Comparison of ENCODE assay signal across 11 mouse cellular contexts in genomic region chr5:104115890-104116289, GRCm38 (mm10). TPM values are rescaled to one million over a fixed set of nuclear protein-coding genes. Genes with fewer than 3 reads are reported as not detected.
DNase-seq lines count a peak whose midpoint lies in the region; ATAC-seq lines count a peak whose summit lies in the region.
"Had no signal": no experiment of that assay in that cellular context is flagged by ENCODE, and none has a peak within 500 bp of the region (broad histone marks: within the 10 kb centered on the region; RNA-seq: fewer than 3 reads in every experiment).

No protein-coding gene starts in this region.

- H3K9ac ChIP-seq in embryonic facial prominence, embryonic 13.5 days = no peak overlapping the region
- H3K9ac ChIP-seq in limb, embryonic 15.5 days = no peak overlapping the region
- H3K9ac ChIP-seq in intestine, embryonic 14.5 days (ENCODE audit: low read length) = no peak overlapping the region
- no peak overlapping the region for H3K9ac ChIP-seq in neural tube, embryonic 14.5 days (replicated peaks; ENCODE audit: low read depth, low read length)
- H3K9ac ChIP-seq: forebrain, embryonic 12.5 days had no signal

- H3K27me3 ChIP-seq in embryonic facial prominence, embryonic 13.5 days = no peaks in the 10 kb centered on the region
- no peaks in the 10 kb centered on the region for H3K27me3 ChIP-seq in embryonic facial prominence, embryonic 10.5 days (replicated peaks; ENCODE audit: low read depth, poor library complexity, severe bottlenecking)
- H3K27me3 ChIP-seq in limb, embryonic 15.5 days = no peaks in the 10 kb centered on the region
- no peaks in the 10 kb centered on the region for H3K27me3 ChIP-seq in limb, embryonic 10.5 days (ENCODE audit: low read depth, poor library complexity, severe bottlenecking)
- no peaks in the 10 kb centered on the region for H3K27me3 ChIP-seq in intestine, embryonic 14.5 days (replicated peaks; ENCODE audit: control insufficient read depth, insufficient read depth, low read length)
- H3K27me3 ChIP-seq in neural tube, embryonic 14.5 days (ENCODE audit: control insufficient read depth, insufficient read depth, low read length) = no peaks in the 10 kb centered on the region

- H3K36me3 ChIP-seq in embryonic facial prominence, embryonic 13.5 days = no peaks in the 10 kb centered on the region
- H3K36me3 ChIP-seq in embryonic facial prominence, embryonic 10.5 days (replicated peaks) = no peaks in the 10 kb centered on the region
- H3K36me3 ChIP-seq in limb, embryonic 15.5 days = no peaks in the 10 kb centered on the region
- no peaks in the 10 kb centered on the region for H3K36me3 ChIP-seq in limb, embryonic 10.5 days
- no peaks in the 10 kb centered on the region for H3K36me3 ChIP-seq in intestine, embryonic 14.5 days (ENCODE audit: control insufficient read depth, insufficient read depth, low read length)
- H3K36me3 ChIP-seq in neural tube, embryonic 14.5 days (ENCODE audit: control insufficient read depth, insufficient read depth, low read length) = no peaks in the 10 kb centered on the region
- H3K36me3 ChIP-seq: forebrain, embryonic 12.5 days had no signal

- no peak for ATAC-seq in embryonic facial prominence, embryonic 13.5 days (ENCODE audit: insufficient number of reproducible peaks, insufficient read depth, low FRiP score, low TSS enrichment, low read depth)
- no peak for ATAC-seq in limb, embryonic 15.5 days (ENCODE audit: insufficient number of reproducible peaks, low FRiP score, low TSS enrichment, low read depth)
- ATAC-seq in intestine, embryonic 14.5 days (replicated peaks; ENCODE audit: low FRiP score, low TSS enrichment, low read depth) = no peak
- ATAC-seq in neural tube, embryonic 14.5 days (ENCODE audit: low read depth) = no peak
- no peak for ATAC-seq in erythroid progenitor cell, adult 5-6 weeks (replicated peaks; ENCODE audit: low FRiP score, poor library complexity, severe bottlenecking)

- H3K4me3 ChIP-seq in embryonic facial prominence, embryonic 13.5 days = no peak overlapping the region
- H3K4me3 ChIP-seq in embryonic facial prominence, embryonic 10.5 days = no peak overlapping the region
- no peak overlapping the region for H3K4me3 ChIP-seq in limb, embryonic 15.5 days
- no peak overlapping the region for H3K4me3 ChIP-seq in limb, embryonic 10.5 days
- no peak overlapping the region for H3K4me3 ChIP-seq in intestine, embryonic 14.5 days (ENCODE audit: low read depth, low read length)
- H3K4me3 ChIP-seq in neural tube, embryonic 14.5 days (ENCODE audit: low read depth, low read length) = no peak overlapping the region
- H3K4me3 ChIP-seq: forebrain, embryonic 12.5 days had no signal

- H3K4me2 ChIP-seq in embryonic facial prominence, embryonic 13.5 days = no peak overlapping the region
- no peak overlapping the region for H3K4me2 ChIP-seq in limb, embryonic 15.5 days
- H3K4me2 ChIP-seq in intestine, embryonic 14.5 days (ENCODE audit: low read length) = no peak overlapping the region
- H3K4me2 ChIP-seq in neural tube, embryonic 14.5 days (ENCODE audit: low read depth, low read length) = no peak overlapping the region
- H3K4me2 ChIP-seq: forebrain, embryonic 12.5 days had no signal

- 80% methylated on average over 4 of the region's 4 CpGs for WGBS in embryonic facial prominence, embryonic 13.5 days
- 95% methylated on average over 4 of the region's 4 CpGs for WGBS in embryonic facial prominence, embryonic 10.5 days
- WGBS in limb, embryonic 15.5 days = 66% methylated on average over 4 of the region's 4 CpGs
- 89% methylated on average over 4 of the region's 4 CpGs for WGBS in limb, embryonic 10.5 days
- 64% methylated on average over 4 of the region's 4 CpGs for whole genome bisulfite sequencing in intestine, embryonic 14.5 days
- WGBS in neural tube, embryonic 14.5 days = 71% methylated on average over 4 of the region's 4 CpGs

- no peaks in the 10 kb centered on the region for H3K9me3 ChIP-seq in embryonic facial prominence, embryonic 13.5 days
- H3K9me3 ChIP-seq in embryonic facial prominence, embryonic 10.5 days = no peaks in the 10 kb centered on the region
- no peaks in the 10 kb centered on the region for H3K9me3 ChIP-seq in limb, embryonic 15.5 days
- no peaks in the 10 kb centered on the region for H3K9me3 ChIP-seq in limb, embryonic 10.5 days (replicated peaks)
- no peaks in the 10 kb centered on the region for H3K9me3 ChIP-seq in intestine, embryonic 14.5 days (ENCODE audit: control insufficient read depth, low read length)
- H3K9me3 ChIP-seq in neural tube, embryonic 14.5 days (ENCODE audit: control insufficient read depth, low read length) = no peaks in the 10 kb centered on the region
- H3K9me3 ChIP-seq: forebrain, embryonic 12.5 days had no signal

- DNase-seq in embryonic facial prominence, embryonic 10.5 days (ENCODE audit: low spot score) = no peak
- DNase-seq in limb, embryonic 10.5 days (ENCODE audit: low spot score) = no peak
- no peak for DNase-seq in intestine, embryonic 14.5 days (ENCODE audit: low spot score)
- DNase-seq in thymus, postnatal 4 days = no peak
- DNase-seq: right cerebral cortex, postnatal 14 days had no signal

- peaks cover 34% of the 10 kb centered on the region for H3K4me1 ChIP-seq in embryonic facial prominence, embryonic 13.5 days
- peaks cover 38% of the 10 kb centered on the region for H3K4me1 ChIP-seq in embryonic facial prominence, embryonic 10.5 days
- H3K4me1 ChIP-seq in limb, embryonic 15.5 days = peaks cover 28% of the 10 kb centered on the region
- H3K4me1 ChIP-seq in limb, embryonic 10.5 days = peaks cover 30% of the 10 kb centered on the region
- H3K4me1 ChIP-seq in intestine, embryonic 14.5 days (replicated peaks; ENCODE audit: control insufficient read depth, insufficient read depth, low read length) = peaks cover 19% of the 10 kb centered on the region
- peaks cover 19% of the 10 kb centered on the region for H3K4me1 ChIP-seq in neural tube, embryonic 14.5 days (ENCODE audit: control insufficient read depth, insufficient read depth, low read length)

- peak overlapping the region; percentile 44; the same call in 1 of the 2 replicates for H3K27ac ChIP-seq in embryonic facial prominence, embryonic 13.5 days
- H3K27ac ChIP-seq in embryonic facial prominence, embryonic 10.5 days (replicated peaks) = no peak overlapping the region
- H3K27ac ChIP-seq in limb, embryonic 15.5 days = peak overlapping the region; percentile 17; the same call in 1 of the 2 replicates
- no peak overlapping the region for H3K27ac ChIP-seq in limb, embryonic 10.5 days
- H3K27ac ChIP-seq in intestine, embryonic 14.5 days (ENCODE audit: low read depth) = peak overlapping the region; percentile 86; the same call in 1 of the 2 replicates
- peak overlapping the region; percentile 58; the same call in 1 of the 2 replicates for H3K27ac ChIP-seq in neural tube, embryonic 14.5 days (ENCODE audit: low read depth, low read length)
- H3K27ac ChIP-seq: forebrain, embryonic 12.5 days had no signal

RNA-seq across cellular contexts. Expression of gene Sparcl1, which starts 2.4 kb away (rescaled TPM):
- 46.6 and 53.7 TPM in 2 replicates for polyA plus RNA-seq in embryonic facial prominence, embryonic 13.5 days (2015; fragmentation: Nextera tagmentation; extraction: Ambion mirVana)
- 26.5 and 28.3 TPM in 2 replicates for polyA plus RNA-seq in embryonic facial prominence, embryonic 10.5 days (2016; fragmentation: Nextera tagmentation; extraction: Ambion mirVana)
- polyA plus RNA-seq in limb, embryonic 15.5 days (2015; fragmentation: Nextera tagmentation; extraction: Ambion mirVana) = 96.7 and 115 TPM in 2 replicates
- 9.4 and 17.1 TPM in 2 replicates for polyA plus RNA-seq in limb, embryonic 10.5 days (2016; fragmentation: Nextera tagmentation; extraction: Ambion mirVana)
- polyA plus RNA-seq in intestine, embryonic 14.5 days (2014; fragmentation: Nextera tagmentation; extraction: Ambion mirVana) = 183 and 203 TPM in 2 replicates
- 360 and 427 TPM in 2 replicates for polyA plus RNA-seq in neural tube, embryonic 14.5 days (2014; fragmentation: Nextera tagmentation; extraction: Ambion mirVana)
- total RNA-seq in erythroid progenitor cell, adult 5-6 weeks (2015; ENCODE audit: low replicate concordance) = not detected in 2 replicates
- not detected in 2 replicates for total RNA-seq in erythroid progenitor cell, adult 5-6 weeks (2017; ENCODE audit: low replicate concordance)

RNA-seq across cellular contexts. Expression of gene Gm17660, which starts 38.5 kb away (rescaled TPM):
- polyA plus RNA-seq in embryonic facial prominence, embryonic 13.5 days (2015; fragmentation: Nextera tagmentation; extraction: Ambion mirVana) = not detected in 2 replicates
- polyA plus RNA-seq in embryonic facial prominence, embryonic 10.5 days (2016; fragmentation: Nextera tagmentation; extraction: Ambion mirVana) = not detected in 2 replicates
- polyA plus RNA-seq in limb, embryonic 15.5 days (2015; fragmentation: Nextera tagmentation; extraction: Ambion mirVana) = not detected in 2 replicates
- not detected in 2 replicates for polyA plus RNA-seq in limb, embryonic 10.5 days (2016; fragmentation: Nextera tagmentation; extraction: Ambion mirVana)
- not detected in 2 replicates for polyA plus RNA-seq in intestine, embryonic 14.5 days (2014; fragmentation: Nextera tagmentation; extraction: Ambion mirVana)
- polyA plus RNA-seq in neural tube, embryonic 14.5 days (2014; fragmentation: Nextera tagmentation; extraction: Ambion mirVana) = 0.44 TPM in 1 of 2 replicates, not detected in the other
- not detected in 2 replicates for total RNA-seq in erythroid progenitor cell, adult 5-6 weeks (2015; ENCODE audit: low replicate concordance)
- not detected in 2 replicates for total RNA-seq in erythroid progenitor cell, adult 5-6 weeks (2017; ENCODE audit: low replicate concordance)
- total RNA-seq: left cerebral cortex, postnatal 10 days had no signal
- polyA plus RNA-seq: forebrain, embryonic 12.5 days had no signal

RNA-seq across cellular contexts. Expression of gene Dspp, which starts 54.6 kb away (rescaled TPM):
- polyA plus RNA-seq in embryonic facial prominence, embryonic 13.5 days (2015; fragmentation: Nextera tagmentation; extraction: Ambion mirVana) = 0.04 TPM in 1 of 2 replicates, not detected in the other
- polyA plus RNA-seq in embryonic facial prominence, embryonic 10.5 days (2016; fragmentation: Nextera tagmentation; extraction: Ambion mirVana) = not detected in 2 replicates
- polyA plus RNA-seq in limb, embryonic 15.5 days (2015; fragmentation: Nextera tagmentation; extraction: Ambion mirVana) = not detected in 2 replicates
- polyA plus RNA-seq in limb, embryonic 10.5 days (2016; fragmentation: Nextera tagmentation; extraction: Ambion mirVana) = not detected in 2 replicates
- not detected in 2 replicates for polyA plus RNA-seq in intestine, embryonic 14.5 days (2014; fragmentation: Nextera tagmentation; extraction: Ambion mirVana)
- polyA plus RNA-seq in neural tube, embryonic 14.5 days (2014; fragmentation: Nextera tagmentation; extraction: Ambion mirVana) = not detected in 2 replicates
- not detected in 2 replicates for total RNA-seq in erythroid progenitor cell, adult 5-6 weeks (2015; ENCODE audit: low replicate concordance)
- total RNA-seq in erythroid progenitor cell, adult 5-6 weeks (2017; ENCODE audit: low replicate concordance) = not detected in 2 replicates
- polyA plus RNA-seq: forebrain, embryonic 12.5 days had no signal

Comparison
In these comparisons a context has a peak if more than half of its experiments do, and no peak if none do; other contexts are left out.
1. H3K27ac ChIP-seq: peak in embryonic facial prominence, embryonic 13.5 days (single experiment), limb, embryonic 15.5 days (single experiment), intestine, embryonic 14.5 days (single experiment) and neural tube, embryonic 14.5 days (single experiment); none in embryonic facial prominence, embryonic 10.5 days (single experiment) and limb, embryonic 10.5 days (single experiment).